Mouse (Mus musculus) CH12.LX (cell line): Measurements from ENCODE around the gene Dlgap1. TPM values are rescaled to one million over a fixed set of nuclear protein-coding genes. Genes with fewer than 3 reads are reported as not detected.

Source experiments
- DNase-seq: peaks from one replicate; pipeline ENCODE4 v3.0.0-alpha.2; 2013; ENCODE audit errors: extremely low read depth
- H3K27ac ChIP-seq: 2 replicates; pipeline ENCODE4 v1.5.1; 2012; ENCODE audit warnings: low read depth, mild to moderate bottlenecking, control low read depth, moderate library complexity; ENCODE audit not compliant: insufficient read depth
- H3K27me3 ChIP-seq: replicated peaks from 2 replicates; pipeline ENCODE3; 2012; ENCODE audit warnings: inconsistent platforms
- H3K36me3 ChIP-seq, 2 experiments: replicated peaks in 1 of 2; 2 replicates each; pipeline versions ENCODE3 to v1.6.1; 2012; ENCODE audit warnings: inconsistent platforms in 1 of 2, low read length in 1 of 2, mild to moderate bottlenecking in 1 of 2, mixed read lengths in 1 of 2, moderate library complexity in 1 of 2; ENCODE audit not compliant: control insufficient read depth in 1 of 2, insufficient read depth in 1 of 2
- H3K4me1 ChIP-seq, 2 experiments: 2 replicates each; pipeline ENCODE4 v1.6.1; 2012; ENCODE audit warnings: inconsistent platforms in 1 of 2, moderate library complexity in 1 of 2; ENCODE audit not compliant: insufficient read depth in 2 of 2, control insufficient read depth in 1 of 2
- H3K4me2 ChIP-seq: 2 replicates; pipeline ENCODE4 v1.6.1; 2012; ENCODE audit warnings: low read depth, mild to moderate bottlenecking, control low read depth; ENCODE audit not compliant: poor library complexity, insufficient read depth, severe bottlenecking
- H3K4me3 ChIP-seq, 3 experiments: fragments of 150-350 bp in 1 of 3; sonication (generic) in 1 of 3; replicated peaks in 1 of 3; 2 replicates each; pipeline versions ENCODE3 to v1.5.1; 2011 to 2012; ENCODE audit warnings: low read depth in 2 of 3, low read length in 2 of 3, mild to moderate bottlenecking in 2 of 3, moderate library complexity in 2 of 3, control low read depth in 1 of 3, improper control_type of control experiment in 1 of 3, inconsistent platforms in 1 of 3, mixed read lengths in 1 of 3; ENCODE audit not compliant: poor library complexity in 1 of 3
- H3K79me2 ChIP-seq: replicated peaks from 2 replicates; pipeline ENCODE4 v1.6.1; 2012; ENCODE audit warnings: mild to moderate bottlenecking, moderate library complexity; ENCODE audit not compliant: control insufficient read depth, poor library complexity, insufficient read depth, severe bottlenecking; ENCODE audit errors: extremely low read depth
- H3K9ac ChIP-seq: 2 replicates; pipeline ENCODE4 v1.6.1; 2012; ENCODE audit warnings: low read depth, mild to moderate bottlenecking, control low read depth, moderate library complexity; ENCODE audit not compliant: insufficient read depth
- H3K9me3 ChIP-seq: replicated peaks from 2 replicates; pipeline ENCODE3; 2012; ENCODE audit warnings: low read length, inconsistent platforms, mixed read lengths
- CHD1 ChIP-seq: IDR thresholded peaks from 2 replicates; pipeline ENCODE4 v1.6.1; 2012; ENCODE audit warnings: low read depth, low read length, improper control_type of control experiment, inconsistent platforms
- CHD2 ChIP-seq: IDR thresholded peaks from 2 replicates; pipeline ENCODE4 v1.6.1; 2011; ENCODE audit warnings: low read length, improper control_type of control experiment
- E2F4 ChIP-seq: IDR thresholded peaks from 2 replicates; pipeline ENCODE4 v1.6.1; 2011; ENCODE audit warnings: low read depth, low read length, improper control_type of control experiment; ENCODE audit not compliant: insufficient replicate concordance
- ETS1 ChIP-seq: conservative IDR thresholded peaks from 2 replicates; pipeline ENCODE4 v1.6.1; 2012; ENCODE audit warnings: low read depth, mild to moderate bottlenecking, inconsistent platforms, low read length, improper control_type of control experiment, moderate library complexity
- GABPA ChIP-seq: IDR thresholded peaks from 2 replicates; pipeline ENCODE4 v1.6.1; 2012; ENCODE audit warnings: low read depth, low read length, improper control_type of control experiment, inconsistent platforms; ENCODE audit not compliant: insufficient replicate concordance
- JUN ChIP-seq: IDR thresholded peaks from 2 replicates; pipeline ENCODE4 v1.6.1; 2011; ENCODE audit warnings: low read depth, mild to moderate bottlenecking, low read length, improper control_type of control experiment, moderate library complexity; ENCODE audit not compliant: insufficient read depth
- JUND ChIP-seq: conservative IDR thresholded peaks from 2 replicates; pipeline ENCODE4 v1.6.1; 2011; ENCODE audit warnings: low read depth, low read length, improper control_type of control experiment
- MAFK ChIP-seq: IDR thresholded peaks from 2 replicates; pipeline ENCODE4 v1.6.1; 2011; ENCODE audit warnings: low read length, improper control_type of control experiment; ENCODE audit not compliant: insufficient replicate concordance
- MAX ChIP-seq: IDR thresholded peaks from 2 replicates; pipeline ENCODE4 v1.6.1; 2011; ENCODE audit warnings: low read length, improper control_type of control experiment
- MXI1 ChIP-seq: IDR thresholded peaks from 2 replicates; pipeline ENCODE4 v1.6.1; 2011; ENCODE audit warnings: mild to moderate bottlenecking, low read depth, low read length, improper control_type of control experiment
- NELFE ChIP-seq: IDR thresholded peaks from 2 replicates; pipeline ENCODE4 v1.6.1; 2011; ENCODE audit warnings: low read depth, low read length, improper control_type of control experiment
- PAX5 ChIP-seq: IDR thresholded peaks from 2 replicates; pipeline ENCODE4 v1.6.1; 2012; ENCODE audit warnings: low read length, inconsistent platforms, mixed read lengths
- POLR2AphosphoS2 ChIP-seq: IDR thresholded peaks from 2 replicates; pipeline ENCODE4 v1.6.1; 2011; ENCODE audit warnings: low read depth, low read length, improper control_type of control experiment
- RAD21 ChIP-seq: IDR thresholded peaks from 2 replicates; pipeline ENCODE4 v1.6.1; 2011; ENCODE audit warnings: low read depth, mild to moderate bottlenecking, low read length, improper control_type of control experiment, moderate library complexity
- SIN3A ChIP-seq: IDR thresholded peaks from 2 replicates; pipeline ENCODE4 v1.6.1; 2012; ENCODE audit warnings: low read length, improper control_type of control experiment, inconsistent platforms
- SMC3 ChIP-seq: IDR thresholded peaks from 2 replicates; pipeline ENCODE4 v1.6.1; 2011; ENCODE audit warnings: low read depth, low read length, improper control_type of control experiment
- TBP ChIP-seq: conservative IDR thresholded peaks from 2 replicates; pipeline ENCODE4 v1.6.1; 2011; ENCODE audit warnings: low read depth, low read length, improper control_type of control experiment
- USF1 ChIP-seq: IDR thresholded peaks from 2 replicates; pipeline ENCODE4 v1.6.1; 2014; ENCODE audit warnings: low read depth, mild to moderate bottlenecking, inconsistent platforms, low read length, improper control_type of control experiment
- ZKSCAN1 ChIP-seq: IDR thresholded peaks from 2 replicates; pipeline ENCODE4 v1.6.1; 2012; ENCODE audit warnings: low read depth, inconsistent platforms, low read length, improper control_type of control experiment, borderline replicate concordance
- dilution Hi-C: fragments of 300-500 bp; cut with MboI; formaldehyde crosslinking; loops from 2 replicates; pipeline ENCODE4 v1.14.3; 2020; ENCODE audit warnings: low sequenced_read_pairs; ENCODE audit not compliant: extremely low pct_unique_long_range_greater_than_20kb, extremely low pct_ligation_motif_present
- in situ Hi-C: fragments of 300-500 bp; cut with MboI; formaldehyde crosslinking; loops from 3 replicates; pipeline ENCODE4 v1.14.3; 2019; ENCODE audit warnings: low sequenced_read_pairs, low pct_ligation_motif_present, low pct_unique_long_range_greater_than_20kb, mixed read lengths
- polyA plus RNA-seq: library from polyadenylated mRNA; unstranded; fragments of >175 nt; gene quantifications from 2 replicates; pipeline ENCODE4 v1.2.1, GENCODE M21; 2012; ENCODE audit warnings: low read depth; ENCODE audit not compliant: insufficient read length
- total RNA-seq, 2 experiments: library from RNA; depleted of rRNA; stranded (reverse); fragments of 300-350 nt in 1 of 2; fragments of >200 nt in 1 of 2; gene quantifications; 2 replicates each; pipeline ENCODE4 v1.2.3; 2012 to 2014

The Dlgap1 gene
- total and polyA plus RNA-seq, 3 experiments, result 0.51 to 2.7 (median 1.2) TPM

GRCm38 (mm10) chr17:70486259-70486658 is 517.4 kb downstream of the Dlgap1 start:
- H3K4me2 ChIP-seq, result peak overlapping the region; percentile 94
- no peaks in the 10 kb centered on the region for H3K9me3 ChIP-seq
- H3K79me2 ChIP-seq, result no peaks in the 10 kb centered on the region
- in situ Hi-C loops, result no loop called here
- no peak for DNase-seq
- TF ChIP-seq JUN, result no peak
- TF ChIP-seq, all 38 proteins: peak for 0
- no peaks in the 10 kb centered on the region for H3K36me3 ChIP-seq
- H3K4me3 ChIP-seq, result no peak overlapping the region
- H3K27ac ChIP-seq, result no peak overlapping the region
- H3K9ac ChIP-seq, result no peak overlapping the region
- dilution Hi-C loops, result no loop called here
- peaks cover 5 to 11% of the 10 kb centered on the region in 2 experiments; a peak in 2 of 4 replicates for H3K4me1 ChIP-seq
- no peaks in the 10 kb centered on the region for H3K27me3 ChIP-seq

- Histone ChIP-seq H3K9me3 (no peaks in the 10 kb centered on the region), H3K4me1 (peaks cover 5 to 11% of the 10 kb centered on the region in 2 experiments; a peak in 2 of 4 replicates), H3K27ac (no peak overlapping the region), H3K9ac (no peak overlapping the region), H3K27me3 (no peaks in the 10 kb centered on the region), H3K79me2 (no peaks in the 10 kb centered on the region), H3K4me2 (no peak overlapping the region), H3K4me3 (no peak overlapping the region), H3K36me3 (no peaks in the 10 kb centered on the region)
- TF ChIP-seq MAFK, result no peak
- no peak for TF ChIP-seq SMC3
- no peak for TF ChIP-seq NELFE
- TF ChIP-seq USF1, result no peak
- no peak for TF ChIP-seq CHD2
- TF ChIP-seq SIN3A, result no peak
- no peak for TF ChIP-seq PAX5
- TF ChIP-seq ETS1, result no peak
- TF ChIP-seq POLR2AphosphoS2, result no peak
- TF ChIP-seq JUND, result no peak
- TF ChIP-seq MAX, result no peak
- no peak for TF ChIP-seq TBP
- TF ChIP-seq E2F4, result no peak
- TF ChIP-seq GABPA, result no peak
- no peak for TF ChIP-seq ZKSCAN1
- no peak for TF ChIP-seq RAD21
- no peak for TF ChIP-seq MXI1
- no peak for TF ChIP-seq CHD1
- in situ Hi-C loops, result no loop called here
- DNase-seq, result no peak
- dilution Hi-C loops, result no loop called here
These were observed 518.0 kb downstream of the Dlgap1 start for GRCm38 (mm10) chr17:70486831-70487230.
